Mouse (Mus musculus): ENCODE measurements around the gene Zgpat. TPM values are rescaled to one million over a fixed set of nuclear protein-coding genes. Genes with fewer than 3 reads are reported as not detected.
A peak's percentile ranks its signal among the peaks of the same experiment; 100 is the strongest.

Zgpat gene
- total RNA-seq (2022), result 10 to 100 TPM; 17.4 to 22.9 (median 18.1) TPM

- peak; percentile 90 for DNase-seq (ENCODE audit: low spot score)
Observed at GRCm38 (mm10) chr2:181364860-181365596, at the start of gene Zgpat, which contains the start of gene Arfrp1. TSS of gene Zgpat (plus strand) at chr2:181364928. TSS of gene Arfrp1 (minus strand) at chr2:181365404.

- peak; percentile 85 for DNase-seq (ENCODE audit: low spot score)
Observed at GRCm38 (mm10) chr2:181319248-181320102, 45.3 kb upstream of the Zgpat start, which contains the start of gene Rtel1. TSS of gene Rtel1 (plus strand) at chr2:181319739.

GRCm38 (mm10) chr2:181320103-181320499, 44.6 kb upstream of the Zgpat start:
- DNase-seq (ENCODE audit: low spot score), result no peak

GRCm38 (mm10) chr2:181322136-181322535, 42.6 kb upstream of the Zgpat start:
- no peak for DNase-seq (ENCODE audit: low spot score)

GRCm38 (mm10) chr2:181326098-181326497, 38.6 kb upstream of the Zgpat start:
- DNase-seq (ENCODE audit: low spot score), result no peak

GRCm38 (mm10) chr2:181332542-181332941, 32.2 kb upstream of the Zgpat start:
- no peak for DNase-seq (ENCODE audit: low spot score)

- peak; percentile 77 for DNase-seq (ENCODE audit: low spot score)
Observed at GRCm38 (mm10) chr2:181334023-181334422, 30.7 kb upstream of the Zgpat start.

GRCm38 (mm10) chr2:181340426-181340825, 24.3 kb upstream of the Zgpat start:
- DNase-seq (ENCODE audit: low spot score), result no peak

- DNase-seq (ENCODE audit: low spot score), result peak; percentile 24
Observed at GRCm38 (mm10) chr2:181342766-181343165, 22.0 kb upstream of the Zgpat start.

- no peak for DNase-seq (ENCODE audit: low spot score)
Observed at GRCm38 (mm10) chr2:181356780-181357179, 7.9 kb upstream of the Zgpat start.

- DNase-seq (ENCODE audit: low spot score), result no peak
Observed at GRCm38 (mm10) chr2:181363946-181364345, 782 bp upstream of the Zgpat start.

GRCm38 (mm10) chr2:181364487-181364859, 255 bp upstream of the Zgpat start:
- DNase-seq (ENCODE audit: low spot score), result no peak

- no peak for DNase-seq (ENCODE audit: low spot score)
Observed at GRCm38 (mm10) chr2:181365655-181366075, 937 bp downstream of the Zgpat start.

GRCm38 (mm10) chr2:181370001-181370400, 5.3 kb downstream of the Zgpat start:
- DNase-seq (ENCODE audit: low spot score), result no peak

GRCm38 (mm10) chr2:181375787-181376186, 11.1 kb downstream of the Zgpat start:
- DNase-seq (ENCODE audit: low spot score), result no peak

GRCm38 (mm10) chr2:181377230-181377629, 12.5 kb downstream of the Zgpat start:
- no peak for DNase-seq (ENCODE audit: low spot score)

- DNase-seq (ENCODE audit: low spot score), result no peak
Observed at GRCm38 (mm10) chr2:181378701-181379100, 14.0 kb downstream of the Zgpat start.

GRCm38 (mm10) chr2:181379778-181380177, 15.1 kb downstream of the Zgpat start, which contains the start of gene Lime1:
TSS of gene Lime1 (plus strand) at chr2:181380078.
- DNase-seq (ENCODE audit: low spot score), result no peak

GRCm38 (mm10) chr2:181380251-181380650, 15.5 kb downstream of the Zgpat start:
- no peak for DNase-seq (ENCODE audit: low spot score)

GRCm38 (mm10) chr2:181381107-181381506, 16.4 kb downstream of the Zgpat start:
- DNase-seq (ENCODE audit: low spot score), result no peak

GRCm38 (mm10) chr2:181381631-181382306, 17.0 kb downstream of the Zgpat start:
- no peak for DNase-seq (ENCODE audit: low spot score)

- DNase-seq (ENCODE audit: low spot score), result no peak
Observed at GRCm38 (mm10) chr2:181384463-181384862, 19.7 kb downstream of the Zgpat start.

Data from heart, adult 8-10 months (tissue).